Mouse (Mus musculus) hindbrain, embryonic 14.5 days (tissue): ENCODE results near the gene Sprr2b. TPM values are rescaled to one million over a fixed set of nuclear protein-coding genes. Genes with fewer than 3 reads are reported as not detected.
"Not testable (repeated sequence)": the region's sequence is repeated elsewhere in the genome, so short reads cannot be mapped to it uniquely, and the experiment has no call there.

Source experiments
- ATAC-seq: fragments of 200-750 bp; cut with Nextera tagmentation; 2 replicates; pipeline ENCODE4 v1.8.0; 2017; ENCODE audit warnings: moderate number of reproducible peaks, mild to moderate bottlenecking, moderate TSS enrichment, moderate library complexity; ENCODE audit not compliant: low FRiP score
- DNase-seq: peaks from one replicate; pipeline ENCODE4 v3.0.0-alpha.2; 2015; ENCODE audit warnings: low spot score
- H3K27ac ChIP-seq: fragments of 300-500 bp; sonication (generic); 2 replicates; pipeline ENCODE4 v1.5.1; 2014; ENCODE audit warnings: mild to moderate bottlenecking, moderate library complexity
- H3K27me3 ChIP-seq: fragments of 300-500 bp; sonication (generic); 2 replicates; pipeline ENCODE4 v1.6.1; 2014; ENCODE audit warnings: mild to moderate bottlenecking, low read length, mixed read lengths; ENCODE audit not compliant: control insufficient read depth, insufficient read depth
- H3K36me3 ChIP-seq: fragments of 300-500 bp; sonication (generic); replicated peaks from 2 replicates; pipeline ENCODE4 v1.6.1; 2014; ENCODE audit not compliant: control insufficient read depth, insufficient read depth
- H3K4me1 ChIP-seq: fragments of 300-500 bp; sonication (generic); replicated peaks from 2 replicates; pipeline ENCODE4 v1.6.1; 2014; ENCODE audit warnings: antibody characterized with exemption, low read length, mixed read lengths; ENCODE audit not compliant: control insufficient read depth, insufficient read depth
- H3K4me2 ChIP-seq: fragments of 300-500 bp; sonication (generic); replicated peaks from 2 replicates; pipeline ENCODE4 v1.6.1; 2014; ENCODE audit warnings: mild to moderate bottlenecking, moderate library complexity
- H3K4me3 ChIP-seq: fragments of 300-500 bp; sonication (generic); replicated peaks from 2 replicates; pipeline ENCODE4 v1.5.1; 2014; ENCODE audit warnings: mild to moderate bottlenecking, low read length
- H3K9ac ChIP-seq: fragments of 300-500 bp; sonication (generic); 2 replicates; pipeline ENCODE4 v1.6.1; 2014
- H3K9me3 ChIP-seq: fragments of 300-500 bp; sonication (generic); 2 replicates; pipeline ENCODE4 v1.6.1; 2016; ENCODE audit warnings: low read length; ENCODE audit not compliant: control insufficient read depth
- WGBS: fragments of 180-500 bp; shearing (Covaris S2); extraction: QIAGEN DNeasy Blood & Tissue Kit; methylation state at CpG from one replicate; pipeline ENCODE4 v1.1.7; 2014; 5-methylcytosine and 5-hydroxymethylcytosine counted together
- polyA plus RNA-seq: library from polyadenylated mRNA; unstranded; fragments of >200 nt; fragmentation: Nextera tagmentation; extraction: Ambion mirVana; gene quantifications from 2 replicates; pipeline ENCODE4 v1.2.1, GENCODE M21; 2014

Gene Sprr2b
- polyA plus RNA-seq = 0.27 TPM in 1 of 2 replicates, not detected in the other

GRCm38 (mm10) chr3:92316320-92316719, at the start of gene Sprr2b:
Sprr2b (plus strand) TSS chr3:92316620.
- H3K27me3 ChIP-seq = no peaks in the 10 kb centered on the region
- no peak within 1 kb of the TSS for H3K4me2 ChIP-seq
- 84% methylated on average over 2 of the region's 2 CpGs for WGBS

GRCm38 (mm10) chr3:92271414-92271985, 44.9 kb upstream of the Sprr2b start:
- not testable (repeated sequence) for H3K4me2 ChIP-seq, H3K4me3 ChIP-seq, H3K9ac ChIP-seq, H3K27ac ChIP-seq, H3K36me3 ChIP-seq, DNase-seq, H3K4me1 ChIP-seq, H3K9me3 ChIP-seq, H3K27me3 ChIP-seq
- WGBS = no CpG with 5 or more reads among the region's 4 CpGs
- ATAC-seq = 0 out of 2 replicates have a peak, but pooled peaks have one; percentile 7

More at GRCm38 (mm10) chr3:92316320-92316719, at the start of gene Sprr2b:
- no peak for ATAC-seq
- no peaks in the 10 kb centered on the region for H3K9me3 ChIP-seq
- no peak within 1 kb of the TSS for H3K9ac ChIP-seq
- H3K4me3 ChIP-seq = no peak within 1 kb of the TSS
- DNase-seq = no peak
- no peak within 1 kb of the TSS for H3K27ac ChIP-seq
- H3K36me3 ChIP-seq = no peaks in the 10 kb centered on the region
- H3K4me1 ChIP-seq = no peaks in the 10 kb centered on the region

- not testable (repeated sequence) for H3K27me3 ChIP-seq, H3K4me1 ChIP-seq, H3K9ac ChIP-seq, ATAC-seq, H3K36me3 ChIP-seq, H3K4me2 ChIP-seq, DNase-seq, H3K27ac ChIP-seq, H3K4me3 ChIP-seq, H3K9me3 ChIP-seq
Measured at GRCm38 (mm10) chr3:92273504-92273903, 42.9 kb upstream of the Sprr2b start.

GRCm38 (mm10) chr3:92274018-92274417, 42.4 kb upstream of the Sprr2b start:
- H3K4me3 ChIP-seq, H3K4me2 ChIP-seq, H3K4me1 ChIP-seq, DNase-seq, ATAC-seq, H3K36me3 ChIP-seq, H3K9me3 ChIP-seq, H3K9ac ChIP-seq, H3K27ac ChIP-seq, H3K27me3 ChIP-seq: not testable (repeated sequence)
- WGBS = no CpG with 5 or more reads among the region's 1 CpGs

GRCm38 (mm10) chr3:92279663-92280062, 36.8 kb upstream of the Sprr2b start:
- H3K4me2 ChIP-seq, H3K36me3 ChIP-seq, H3K27me3 ChIP-seq, H3K4me1 ChIP-seq, DNase-seq, H3K4me3 ChIP-seq, H3K27ac ChIP-seq, H3K9me3 ChIP-seq, H3K9ac ChIP-seq: not testable (repeated sequence)
- ATAC-seq = peak; percentile 36; the same call in 1 of the 2 replicates

- 52% methylated on average over 5 of the region's 12 CpGs for WGBS
Measured at GRCm38 (mm10) chr3:92280963-92281606, 35.3 kb upstream of the Sprr2b start.

GRCm38 (mm10) chr3:92285101-92285500, 31.3 kb upstream of the Sprr2b start, which contains the start of gene Sprr2a3:
Sprr2a3 (plus strand) TSS chr3:92285417.
- H3K36me3 ChIP-seq, H3K4me1 ChIP-seq, H3K9me3 ChIP-seq, H3K9ac ChIP-seq, H3K27me3 ChIP-seq, ATAC-seq, H3K27ac ChIP-seq, H3K4me2 ChIP-seq, H3K4me3 ChIP-seq, DNase-seq: not testable (repeated sequence)
- 96% methylated on average over 1 of the region's 1 CpGs for WGBS

More at GRCm38 (mm10) chr3:92280963-92281606, 35.3 kb upstream of the Sprr2b start:
- not testable (repeated sequence) for H3K27me3 ChIP-seq, ATAC-seq, H3K4me2 ChIP-seq, H3K27ac ChIP-seq, H3K4me1 ChIP-seq, H3K9me3 ChIP-seq, H3K4me3 ChIP-seq, H3K9ac ChIP-seq, H3K36me3 ChIP-seq, DNase-seq

- ATAC-seq = peak; percentile 59; the same call in 1 of the 2 replicates
- not testable (repeated sequence) for H3K27me3 ChIP-seq, H3K4me1 ChIP-seq, H3K9me3 ChIP-seq, H3K36me3 ChIP-seq, DNase-seq, H3K4me2 ChIP-seq, H3K4me3 ChIP-seq, H3K27ac ChIP-seq, H3K9ac ChIP-seq
- WGBS = 83% methylated on average over 6 of the region's 6 CpGs
Measured at GRCm38 (mm10) chr3:92288489-92288888, 27.9 kb upstream of the Sprr2b start.

GRCm38 (mm10) chr3:92307406-92307805, 9.0 kb upstream of the Sprr2b start:
- H3K9ac ChIP-seq = no peak overlapping the region
- H3K36me3 ChIP-seq = no peaks in the 10 kb centered on the region
- no peak overlapping the region for H3K27ac ChIP-seq
- no peak overlapping the region for H3K4me2 ChIP-seq
- H3K4me1 ChIP-seq = no peaks in the 10 kb centered on the region
- H3K4me3 ChIP-seq = no peak overlapping the region
- no peaks in the 10 kb centered on the region for H3K27me3 ChIP-seq
- ATAC-seq = no peak
- no peaks in the 10 kb centered on the region for H3K9me3 ChIP-seq
- WGBS = 98% methylated on average over 1 of the region's 1 CpGs
- DNase-seq = no peak
